Mouse (Mus musculus): ENCODE measurements around the gene Ankrd13a. TPM values are rescaled to one million over a fixed set of nuclear protein-coding genes. Genes with fewer than 3 reads are reported as not detected.
"Not testable (repeated sequence)": the region's sequence is repeated elsewhere in the genome, so short reads cannot be mapped to it uniquely, and the experiment has no call there.

Gene Ankrd13a
- polyA plus RNA-seq, 1 experiment from 2014 or later: 37.6 TPM

GRCm38 (mm10) chr5:114842155-114842554 lies 67.7 kb downstream of the Ankrd13a start:
- not testable (repeated sequence) for ATAC-seq (replicated peaks; ENCODE audit: insufficient number of reproducible peaks, low FRiP score, low TSS enrichment); H3K27me3 ChIP-seq (ENCODE audit: control insufficient read depth, insufficient read depth, low read length); H3K4me2 ChIP-seq; H3K4me1 ChIP-seq (ENCODE audit: control insufficient read depth, insufficient read depth, low read length); H3K36me3 ChIP-seq (ENCODE audit: control insufficient read depth, insufficient read depth, low read length); H3K4me3 ChIP-seq (ENCODE audit: low read depth, low read length); H3K9ac ChIP-seq (ENCODE audit: low read depth, low read length); H3K27ac ChIP-seq (ENCODE audit: low read depth, low read length); H3K9me3 ChIP-seq (replicated peaks; ENCODE audit: control insufficient read depth, low read length)
- 58% methylated on average over 3 of the region's 3 CpGs for WGBS (ENCODE audit: insufficient replicate concordance)

GRCm38 (mm10) chr5:114842674-114843073 lies 68.2 kb downstream of the Ankrd13a start:
- Histone ChIP-seq H3K36me3 (ENCODE audit: control insufficient read depth, insufficient read depth, low read length) (no peaks in the 10 kb centered on the region), H3K9me3 (replicated peaks; ENCODE audit: control insufficient read depth, low read length) (no peaks in the 10 kb centered on the region), H3K4me2 (no peak overlapping the region), H3K27me3 (ENCODE audit: control insufficient read depth, insufficient read depth, low read length) (no peaks in the 10 kb centered on the region), H3K4me3 (ENCODE audit: low read depth, low read length) (no peak overlapping the region), H3K9ac (ENCODE audit: low read depth, low read length) (no peak overlapping the region), H3K27ac (ENCODE audit: low read depth, low read length) (no peak overlapping the region), H3K4me1 (ENCODE audit: control insufficient read depth, insufficient read depth, low read length) (no peaks in the 10 kb centered on the region)
- WGBS (ENCODE audit: insufficient replicate concordance): 53% methylated on average over 5 of the region's 5 CpGs
- no peak for ATAC-seq (replicated peaks; ENCODE audit: insufficient number of reproducible peaks, low FRiP score, low TSS enrichment)

GRCm38 (mm10) chr5:114844371-114844770 lies 69.9 kb downstream of the Ankrd13a start:
- H3K27ac ChIP-seq (ENCODE audit: low read depth, low read length); H3K4me1 ChIP-seq (ENCODE audit: control insufficient read depth, insufficient read depth, low read length); H3K27me3 ChIP-seq (ENCODE audit: control insufficient read depth, insufficient read depth, low read length); H3K4me2 ChIP-seq; H3K9me3 ChIP-seq (replicated peaks; ENCODE audit: control insufficient read depth, low read length); H3K36me3 ChIP-seq (ENCODE audit: control insufficient read depth, insufficient read depth, low read length); H3K9ac ChIP-seq (ENCODE audit: low read depth, low read length); H3K4me3 ChIP-seq (ENCODE audit: low read depth, low read length); ATAC-seq (replicated peaks; ENCODE audit: insufficient number of reproducible peaks, low FRiP score, low TSS enrichment): not testable (repeated sequence)
- 78% methylated on average over 2 of the region's 2 CpGs for WGBS (ENCODE audit: insufficient replicate concordance)

GRCm38 (mm10) chr5:114851565-114852236 lies 77.2 kb downstream of the Ankrd13a start:
- 75% methylated on average over 20 of the region's 20 CpGs for WGBS (ENCODE audit: insufficient replicate concordance)
- Histone ChIP-seq H3K36me3 (ENCODE audit: control insufficient read depth, insufficient read depth, low read length) (no peaks in the 10 kb centered on the region), H3K4me2 (no peak overlapping the region), H3K4me3 (ENCODE audit: low read depth, low read length) (no peak overlapping the region), H3K9me3 (replicated peaks; ENCODE audit: control insufficient read depth, low read length) (no peaks in the 10 kb centered on the region), H3K4me1 (ENCODE audit: control insufficient read depth, insufficient read depth, low read length) (no peaks in the 10 kb centered on the region), H3K9ac (ENCODE audit: low read depth, low read length) (no peak overlapping the region), H3K27ac (ENCODE audit: low read depth, low read length) (no peak overlapping the region), H3K27me3 (ENCODE audit: control insufficient read depth, insufficient read depth, low read length) (peaks cover 3% of the 10 kb centered on the region; the same call in 1 of the 2 replicates)
- ATAC-seq (replicated peaks; ENCODE audit: insufficient number of reproducible peaks, low FRiP score, low TSS enrichment): no peak

GRCm38 (mm10) chr5:114853364-114853763 lies 78.9 kb downstream of the Ankrd13a start, which contains the start of gene 4930519G04Rik:
Gene 4930519G04Rik (plus strand): TSS chr5:114853664.
- H3K27ac ChIP-seq (ENCODE audit: low read depth, low read length); H3K4me1 ChIP-seq (ENCODE audit: control insufficient read depth, insufficient read depth, low read length); H3K4me2 ChIP-seq; H3K27me3 ChIP-seq (ENCODE audit: control insufficient read depth, insufficient read depth, low read length); H3K9ac ChIP-seq (ENCODE audit: low read depth, low read length); H3K36me3 ChIP-seq (ENCODE audit: control insufficient read depth, insufficient read depth, low read length); H3K4me3 ChIP-seq (ENCODE audit: low read depth, low read length); ATAC-seq (replicated peaks; ENCODE audit: insufficient number of reproducible peaks, low FRiP score, low TSS enrichment); H3K9me3 ChIP-seq (replicated peaks; ENCODE audit: control insufficient read depth, low read length): not testable (repeated sequence)
- 69% methylated on average over 3 of the region's 5 CpGs for WGBS (ENCODE audit: insufficient replicate concordance)

Small RNA genes within 50 kb of the gene (microRNA-seq; reads per million reads assigned to microRNA genes)
- gene Mir6240 (ENCODE audit: borderline number of aligned reads): 265 reads per million, percentile 74 among the genes with 10 or more reads in this experiment

Other genes starting within 250 kb of the Ankrd13a start
- 0.55 and 0.79 TPM in 2 replicates for gene Fam222a, start 206.7 kb upstream of the Ankrd13a start, polyA plus RNA-seq (2014; fragmentation: Nextera tagmentation; extraction: Ambion mirVana)
- 0.87 and 0.97 TPM in 2 replicates for gene Trpv4, start 116.3 kb upstream of the Ankrd13a start, polyA plus RNA-seq (2014; fragmentation: Nextera tagmentation; extraction: Ambion mirVana)
- gene Gltp, start 83.7 kb upstream of the Ankrd13a start, polyA plus RNA-seq (2014; fragmentation: Nextera tagmentation; extraction: Ambion mirVana): 55.7 and 57.1 TPM in 2 replicates
- gene Tchp, start 66.9 kb upstream of the Ankrd13a start, polyA plus RNA-seq (2014; fragmentation: Nextera tagmentation; extraction: Ambion mirVana): 8.0 and 8.3 TPM in 2 replicates
- gene Git2, start 840 bp downstream of the Ankrd13a start, polyA plus RNA-seq (2014; fragmentation: Nextera tagmentation; extraction: Ambion mirVana): 28.9 and 30.6 TPM in 2 replicates
- gene 1500011B03Rik, start 48.8 kb downstream of the Ankrd13a start, polyA plus RNA-seq (2014; fragmentation: Nextera tagmentation; extraction: Ambion mirVana): 62.7 and 63.7 TPM in 2 replicates
- not detected in 2 replicates for gene 4930519G04Rik, start 79.0 kb downstream of the Ankrd13a start, polyA plus RNA-seq (2014; fragmentation: Nextera tagmentation; extraction: Ambion mirVana)
- gene Gm9936, start 84.0 kb downstream of the Ankrd13a start, polyA plus RNA-seq (2014; fragmentation: Nextera tagmentation; extraction: Ambion mirVana): not detected in 2 replicates
- gene Oasl2, start 122.3 kb downstream of the Ankrd13a start, polyA plus RNA-seq (2014; fragmentation: Nextera tagmentation; extraction: Ambion mirVana): 2.7 and 4.3 TPM in 2 replicates
- 0.30 and 0.37 TPM in 2 replicates for gene Oasl1, start 148.6 kb downstream of the Ankrd13a start, polyA plus RNA-seq (2014; fragmentation: Nextera tagmentation; extraction: Ambion mirVana)
- 31.0 and 35.0 TPM in 2 replicates for gene 2210016L21Rik, start 167.5 kb downstream of the Ankrd13a start, polyA plus RNA-seq (2014; fragmentation: Nextera tagmentation; extraction: Ambion mirVana)
- gene Hnf1a, start 196.4 kb downstream of the Ankrd13a start, polyA plus RNA-seq (2014; fragmentation: Nextera tagmentation; extraction: Ambion mirVana): not detected in 2 replicates
- 15.5 and 18.6 TPM in 2 replicates for gene Sppl3, start 236.5 kb downstream of the Ankrd13a start, polyA plus RNA-seq (2014; fragmentation: Nextera tagmentation; extraction: Ambion mirVana)

Measured in heart, embryonic 11.5 days (tissue).